Mouse (Mus musculus) kidney, embryonic 14.5 days (tissue): ENCODE results near the gene Tex47. TPM values are rescaled to one million over a fixed set of nuclear protein-coding genes. Genes with fewer than 3 reads are reported as not detected.

Source experiments
- ATAC-seq: fragments of 200-750 bp; cut with Nextera tagmentation; 2 replicates; pipeline ENCODE4 v1.8.0; 2017; ENCODE audit warnings: moderate number of reproducible peaks, mild to moderate bottlenecking, moderate TSS enrichment, moderate library complexity; ENCODE audit not compliant: low FRiP score, low TSS enrichment
- H3K27ac ChIP-seq: fragments of 300-500 bp; sonication (generic); 2 replicates; pipeline ENCODE4 v1.5.1; 2014; ENCODE audit warnings: low read depth, mild to moderate bottlenecking, low read length, moderate library complexity, mixed read lengths
- H3K27me3 ChIP-seq: fragments of 300-500 bp; sonication (generic); 2 replicates; pipeline ENCODE4 v1.6.1; 2014; ENCODE audit warnings: mild to moderate bottlenecking, low read length; ENCODE audit not compliant: control insufficient read depth, insufficient read depth
- H3K36me3 ChIP-seq: fragments of 300-500 bp; sonication (generic); 2 replicates; pipeline ENCODE4 v1.6.1; 2014; ENCODE audit warnings: low read length, mixed read lengths; ENCODE audit not compliant: control insufficient read depth, insufficient read depth
- H3K4me1 ChIP-seq: fragments of 300-500 bp; sonication (generic); 2 replicates; pipeline ENCODE4 v1.6.1; 2014; ENCODE audit warnings: low read length, mixed read lengths; ENCODE audit not compliant: control insufficient read depth, insufficient read depth
- H3K4me2 ChIP-seq: fragments of 300-500 bp; sonication (generic); replicated peaks from 2 replicates; pipeline ENCODE4 v1.6.1; 2014; ENCODE audit warnings: low read depth, mild to moderate bottlenecking, low read length
- H3K4me3 ChIP-seq: fragments of 300-500 bp; sonication (generic); 2 replicates; pipeline ENCODE4 v1.5.1; 2014; ENCODE audit warnings: mild to moderate bottlenecking, low read length
- H3K9ac ChIP-seq: fragments of 300-500 bp; sonication (generic); 2 replicates; pipeline ENCODE4 v1.6.1; 2014; ENCODE audit warnings: low read depth, mild to moderate bottlenecking, low read length, moderate library complexity
- H3K9me3 ChIP-seq: fragments of 300-500 bp; sonication (generic); 2 replicates; pipeline ENCODE4 v1.6.1; 2016; ENCODE audit warnings: low read length; ENCODE audit not compliant: control insufficient read depth
- WGBS: fragments of 180-500 bp; shearing (Covaris S2); extraction: QIAGEN DNeasy Blood & Tissue Kit; methylation state at CpG from one replicate; pipeline ENCODE4 v1.1.7; 2014; 5-methylcytosine and 5-hydroxymethylcytosine counted together
- polyA plus RNA-seq: library from polyadenylated mRNA; unstranded; fragments of >200 nt; fragmentation: Nextera tagmentation; extraction: Ambion mirVana; gene quantifications from 2 replicates; pipeline ENCODE4 v1.2.1, GENCODE M21; 2014

The Tex47 gene
- 0.33 TPM in 1 of 2 replicates, not detected in the other for polyA plus RNA-seq

DNA sequence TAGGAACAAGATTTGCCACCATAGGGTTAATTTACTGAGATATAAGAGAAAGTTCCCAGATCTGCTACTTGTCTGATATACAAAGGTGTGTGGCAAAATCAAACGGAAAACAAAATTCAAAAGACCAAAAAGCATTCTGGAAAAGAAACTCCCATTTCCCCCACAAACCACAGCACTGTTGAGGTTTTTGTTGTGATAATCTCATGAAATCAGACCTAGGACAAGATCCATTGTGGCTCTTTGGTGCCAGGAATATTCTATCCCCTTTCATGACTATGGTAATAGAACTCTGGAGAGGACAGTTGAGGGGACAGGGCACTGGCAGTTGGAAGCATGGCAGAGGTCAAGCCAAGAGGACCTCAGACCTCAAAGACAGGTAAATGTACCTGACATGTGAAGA, at the start of gene Tex47:
Gene Tex47 (plus strand): TSS at position 301 of the 400 bp plus-strand sequence.
- Histone ChIP-seq H3K9ac (no peak within 1 kb of the TSS), H3K4me1 (no peaks in the 10 kb centered on the region), H3K9me3 (no peaks in the 10 kb centered on the region), H3K27me3 (no peaks in the 10 kb centered on the region), H3K4me3 (no peak within 1 kb of the TSS), H3K4me2 (no peak within 1 kb of the TSS), H3K27ac (no peak within 1 kb of the TSS), H3K36me3 (no peaks in the 10 kb centered on the region)
- ATAC-seq, result no peak
- WGBS, result 82% methylated on average over 1 of the region's 1 CpGs

GRCm38 (mm10) chr5:7276659-7277455, 27.1 kb upstream of the Tex47 start:
- H3K4me2 ChIP-seq, result no peak overlapping the region
- no peaks in the 10 kb centered on the region for H3K4me1 ChIP-seq
- H3K4me3 ChIP-seq, result no peak overlapping the region
- 90% methylated on average over 7 of the region's 7 CpGs for WGBS
- H3K27me3 ChIP-seq, result no peaks in the 10 kb centered on the region
- H3K36me3 ChIP-seq, result no peaks in the 10 kb centered on the region
- no peaks in the 10 kb centered on the region for H3K9me3 ChIP-seq
- H3K9ac ChIP-seq, result no peak overlapping the region
- no peak for ATAC-seq
- no peak overlapping the region for H3K27ac ChIP-seq

GRCm38 (mm10) chr5:7284336-7284735, 19.6 kb upstream of the Tex47 start:
- WGBS, result 98% methylated on average over 1 of the region's 1 CpGs
- no peaks in the 10 kb centered on the region for H3K27me3 ChIP-seq
- no peaks in the 10 kb centered on the region for H3K9me3 ChIP-seq
- H3K9ac ChIP-seq, result no peak overlapping the region
- no peaks in the 10 kb centered on the region for H3K36me3 ChIP-seq
- H3K4me2 ChIP-seq, result no peak overlapping the region
- no peak overlapping the region for H3K27ac ChIP-seq
- H3K4me1 ChIP-seq, result no peaks in the 10 kb centered on the region
- ATAC-seq, result no peak
- no peak overlapping the region for H3K4me3 ChIP-seq

DNA sequence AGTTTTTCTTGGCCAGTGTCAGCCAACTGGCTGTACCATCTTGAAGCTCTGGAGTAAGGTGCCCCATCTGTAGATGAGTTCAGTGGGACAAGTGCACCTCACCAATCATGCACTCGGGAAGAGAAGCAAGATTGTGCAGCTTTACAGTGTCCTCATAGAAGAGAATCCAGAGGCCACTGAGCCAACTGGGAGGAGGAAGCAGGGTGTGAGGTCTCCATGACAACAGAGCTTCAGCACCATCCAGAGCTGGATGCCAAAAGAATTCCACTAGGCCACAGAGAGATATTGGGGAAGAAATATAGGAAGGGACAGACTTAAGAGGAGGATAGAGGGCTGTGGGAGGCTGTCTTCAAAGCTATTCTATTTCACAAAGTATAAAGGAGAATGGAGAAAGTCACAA, 950 bp upstream of the Tex47 start:
- no peak for ATAC-seq
- no peaks in the 10 kb centered on the region for H3K4me1 ChIP-seq
- H3K9ac ChIP-seq, result no peak overlapping the region
- no peak overlapping the region for H3K27ac ChIP-seq
- H3K4me2 ChIP-seq, result no peak overlapping the region
- H3K36me3 ChIP-seq, result no peaks in the 10 kb centered on the region
- no peak overlapping the region for H3K4me3 ChIP-seq
- WGBS, result 64% methylated on average over 1 of the region's 1 CpGs
- H3K27me3 ChIP-seq, result no peaks in the 10 kb centered on the region
- H3K9me3 ChIP-seq, result no peaks in the 10 kb centered on the region

DNA sequence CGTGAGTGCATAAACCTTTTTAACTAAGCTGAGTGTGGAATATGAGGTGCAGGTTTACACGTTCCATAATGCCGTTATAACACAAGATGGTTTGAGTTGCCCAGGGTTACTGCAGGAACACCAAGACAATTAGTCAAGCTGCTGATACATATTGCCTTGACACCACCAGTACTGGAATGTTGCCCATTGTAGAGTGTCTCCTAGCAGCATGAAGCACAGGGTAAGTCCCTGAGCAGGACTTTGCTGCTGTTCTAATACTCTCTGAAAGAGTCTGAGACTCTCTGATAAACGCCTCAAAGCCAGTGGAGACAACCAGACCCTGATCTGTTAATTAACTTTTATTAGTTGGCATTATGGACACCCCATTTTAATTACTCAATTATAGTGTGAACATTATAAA, 21.7 kb downstream of the Tex47 start:
- H3K27me3 ChIP-seq, result no peaks in the 10 kb centered on the region
- no peak for ATAC-seq
- H3K27ac ChIP-seq, result no peak overlapping the region
- H3K4me2 ChIP-seq, result no peak overlapping the region
- no peaks in the 10 kb centered on the region for H3K9me3 ChIP-seq
- H3K4me3 ChIP-seq, result no peak overlapping the region
- H3K4me1 ChIP-seq, result no peaks in the 10 kb centered on the region
- H3K36me3 ChIP-seq, result no peaks in the 10 kb centered on the region
- WGBS, result 87% methylated on average over 4 of the region's 4 CpGs
- H3K9ac ChIP-seq, result no peak overlapping the region

- Histone ChIP-seq H3K36me3 (no peaks in the 10 kb centered on the region), H3K9me3 (no peaks in the 10 kb centered on the region), H3K9ac (peak within 1 kb of the TSS; percentile 44), H3K27me3 (0 out of 2 replicates have a peak, but pooled peaks cover 2% of the 10 kb centered on the region), H3K4me3 (peak within 1 kb of the TSS; percentile 62), H3K4me1 (no peaks in the 10 kb centered on the region), H3K4me2 (peak within 1 kb of the TSS; percentile 94), H3K27ac (no peak within 1 kb of the TSS)
- peak; percentile 95 for ATAC-seq
- WGBS, result under 1% methylated on average over 50 of the region's 50 CpGs
Observed at GRCm38 (mm10) chr5:7344145-7345010, 40.5 kb downstream of the Tex47 start, which contains the start of gene Zfp804b. Zfp804b (minus strand) TSS chr5:7344756.

- Histone ChIP-seq H3K4me3 (peak overlapping the region; percentile 62), H3K9me3 (no peaks in the 10 kb centered on the region), H3K9ac (peak overlapping the region; percentile 44), H3K27ac (no peak overlapping the region), H3K4me2 (peak overlapping the region; percentile 94), H3K4me1 (no peaks in the 10 kb centered on the region), H3K27me3 (0 out of 2 replicates have a peak, but pooled peaks cover 2% of the 10 kb centered on the region), H3K36me3 (no peaks in the 10 kb centered on the region)
- peak; percentile 74 for ATAC-seq
- under 1% methylated on average over 11 of the region's 11 CpGs for WGBS
Observed at GRCm38 (mm10) chr5:7345011-7345389, 41.1 kb downstream of the Tex47 start.
